Mouse (Mus musculus) C2C12 (cell line): ENCODE data around the gene Tex29.

ENCODE experiments used
- CTCF ChIP-seq: IDR thresholded peaks from one replicate; pipeline ENCODE4 v1.5.1; 2011; ENCODE audit not compliant: control insufficient read depth, insufficient read depth, insufficient read length
- MYOD1 ChIP-seq: IDR thresholded peaks from one replicate; pipeline ENCODE4 v1.6.1; 2011; ENCODE audit warnings: low read depth; ENCODE audit not compliant: control insufficient read depth, insufficient read length

- no peak for TF ChIP-seq CTCF
- TF ChIP-seq MYOD1: no peak
These were observed 42.4 kb upstream of the Tex29 start for GRCm38 (mm10) chr8:11797729-11798479.
